ENCODE assay signal across 18 mouse cellular contexts in genomic region chr5:73381976-73382540, GRCm38 (mm10). TPM values are rescaled to one million over a fixed set of nuclear protein-coding genes. Genes with fewer than 3 reads are reported as not detected.
DNase-seq lines count a peak whose midpoint lies in the region; TF ChIP-seq lines count a peak whose summit lies in the region.
"Had no signal": no experiment of that assay in that cellular context is flagged by ENCODE, and none has a peak within 500 bp of the region (broad histone marks: within the 10 kb centered on the region; RNA-seq: fewer than 3 reads in every experiment).

No protein-coding gene starts in this region.

- H3K4me3 ChIP-seq in cortical plate, adult 2 months (ENCODE audit: insufficient read depth, low read length), result peak overlapping the region; percentile 31; the same call in 1 of the 2 replicates
- H3K4me3 ChIP-seq: embryonic facial prominence, embryonic 12.5 days; forebrain, embryonic 15.5 days; limb, embryonic 12.5 days; neural tube, embryonic 15.5 days had no signal

- no peak for TF ChIP-seq POLR2A in cortical plate, adult 2 months (IDR thresholded peaks at IDR 0.05; ENCODE audit: extremely low read depth, insufficient read depth, low read length)

- DNase-seq in adrenal gland, adult 2 months, result peak; percentile 37
- no peak for DNase-seq in adrenal gland, postnatal 14 days
- peak; percentile 40 to 51 for DNase-seq in heart, adult 9 months (ENCODE audit: low spot score in 2 of 2)
- no peak for DNase-seq in heart, postnatal 14 days
- DNase-seq in 416B (ENCODE audit: low read depth) (peak; percentile 21), MN1 (ENCODE audit: low spot score) (no peak)
- DNase-seq in cerebellum, adult 11-12 months, result no peak

- intact Hi-C loops in heart, postnatal 14 days (cut with DNase I), result loop anchor here (1.0 to 5.0 kb wide), 4 partner anchors 125 to 396 kb away; partner anchors contain the start of gene Fryl

- no peaks in the 10 kb centered on the region for H3K4me1 ChIP-seq in cortical plate, adult 2 months (ENCODE audit: control insufficient read depth, insufficient read depth, low read length)
- H3K4me1 ChIP-seq: embryonic facial prominence, embryonic 12.5 days; forebrain, embryonic 15.5 days; limb, embryonic 12.5 days; neural tube, embryonic 15.5 days had no signal

- H3K27ac ChIP-seq in cortical plate, adult 2 months (ENCODE audit: insufficient read depth, low read length), result no peak overlapping the region
- H3K27ac ChIP-seq: embryonic facial prominence, embryonic 12.5 days; forebrain, embryonic 15.5 days; hindbrain, embryonic 14.5 days; kidney, postnatal 0 days; limb, embryonic 12.5 days; neural tube, embryonic 15.5 days; stomach, postnatal 0 days had no signal

- no peak for TF ChIP-seq CTCF in cortical plate, adult 2 months (IDR thresholded peaks at IDR 0.05; ENCODE audit: extremely low read depth, insufficient read depth, low read length)

RNA-seq across cellular contexts. Expression of gene Cwh43, which starts 23.8 kb away (rescaled TPM):
- under 1 TPM in 1 of 2 experiments, not detected in 1; 0.14 TPM for total RNA-seq in adrenal gland, adult 2 months (2021)
- not detected in 2 replicates for polyA plus RNA-seq in adrenal gland, adult 2 months (2012; rRNA removed)
- total RNA-seq in adrenal gland, postnatal 14 days (2021), result not detected in 2 replicates
- not detected for total RNA-seq in heart, postnatal 14 days (2021)
- 2.8 and 3.6 TPM in 2 replicates for polyA plus RNA-seq in cortical plate, adult 2 months (2012; rRNA removed)
- total RNA-seq: gastrocnemius, postnatal 36 days; megakaryocyte-erythroid progenitor cell, adult 5-6 weeks had no signal
- polyA plus RNA-seq: embryonic facial prominence, embryonic 12.5 days; heart, embryonic 16.5 days; limb, embryonic 12.5 days had no signal

RNA-seq across cellular contexts. Expression of gene Ociad2, which starts 41.2 kb away (rescaled TPM):
- 10 to 100 TPM; 19.3 to 32.9 TPM for total RNA-seq in adrenal gland, adult 2 months (2021)
- polyA plus RNA-seq in adrenal gland, adult 2 months (2012; rRNA removed), result 0.83 and 1.1 TPM in 2 replicates
- 12.6 and 20.6 TPM in 2 replicates for total RNA-seq in adrenal gland, postnatal 14 days (2021)
- 1 to 10 TPM; 6.7 to 8.6 TPM for total RNA-seq in heart, postnatal 14 days (2021)
- 53.7 and 60.5 TPM in 2 replicates for polyA plus RNA-seq in cortical plate, adult 2 months (2012; rRNA removed)

Comparison
In these comparisons a context has a peak if more than half of its experiments do, and no peak if none do; other contexts are left out.
1. DNase-seq: peak in adrenal gland, adult 2 months (single experiment), heart, adult 9 months (2 of 2) and 416B (single experiment); none in adrenal gland, postnatal 14 days (single experiment), heart, postnatal 14 days (0 of 2), MN1 (single experiment) and cerebellum, adult 11-12 months (single experiment).